Mouse (Mus musculus) heart, embryonic 15.5 days (tissue): ENCODE data around the gene Mfap1b. TPM values are rescaled to one million over a fixed set of nuclear protein-coding genes. Genes with fewer than 3 reads are reported as not detected.
A peak's percentile ranks its signal among the peaks of the same experiment; 100 is the strongest.
"Not testable (repeated sequence)": the region's sequence is repeated elsewhere in the genome, so short reads cannot be mapped to it uniquely, and the experiment has no call there.

Source experiments
- ATAC-seq: fragments of 200-750 bp; cut with Nextera tagmentation; replicated peaks from 2 replicates; pipeline ENCODE4 v1.8.0; 2017; ENCODE audit warnings: low read depth, moderate TSS enrichment; ENCODE audit not compliant: insufficient number of reproducible peaks, insufficient read depth, low FRiP score
- H3K27ac ChIP-seq: fragments of 300-500 bp; sonication (generic); 2 replicates; pipeline ENCODE4 v1.5.1; 2015; ENCODE audit warnings: mild to moderate bottlenecking, inconsistent platforms
- H3K27me3 ChIP-seq: fragments of 300-500 bp; sonication (generic); 2 replicates; pipeline ENCODE4 v1.6.1; 2015; ENCODE audit warnings: inconsistent platforms
- H3K36me3 ChIP-seq: fragments of 300-500 bp; sonication (generic); 2 replicates; pipeline ENCODE4 v1.6.1; 2015; ENCODE audit warnings: mild to moderate bottlenecking, inconsistent platforms
- H3K4me1 ChIP-seq: fragments of 300-500 bp; sonication (generic); replicated peaks from 2 replicates; pipeline ENCODE4 v1.6.1; 2015; ENCODE audit warnings: inconsistent platforms
- H3K4me2 ChIP-seq: fragments of 300-500 bp; sonication (generic); 2 replicates; pipeline ENCODE4 v1.6.1; 2015; ENCODE audit warnings: inconsistent platforms, mild to moderate bottlenecking, moderate library complexity
- H3K4me3 ChIP-seq: fragments of 300-500 bp; sonication (generic); 2 replicates; pipeline ENCODE4 v1.5.1; 2015; ENCODE audit warnings: mild to moderate bottlenecking, inconsistent platforms
- H3K9ac ChIP-seq: fragments of 300-500 bp; sonication (generic); 2 replicates; pipeline ENCODE4 v1.6.1; 2015; ENCODE audit warnings: mild to moderate bottlenecking, inconsistent platforms
- H3K9me3 ChIP-seq: fragments of 300-500 bp; sonication (generic); replicated peaks from 2 replicates; pipeline ENCODE4 v1.6.1; 2016; ENCODE audit warnings: inconsistent platforms
- WGBS: fragments of 180-500 bp; shearing (Covaris S2); methylation state at CpG from one replicate; pipeline ENCODE4 v1.1.7; 2015; ENCODE audit warnings: mixed read lengths; 5-methylcytosine and 5-hydroxymethylcytosine counted together
- polyA plus RNA-seq: library from polyadenylated mRNA; unstranded; fragments of >200 nt; fragmentation: Nextera tagmentation; extraction: Ambion mirVana; gene quantifications from 2 replicates; pipeline ENCODE4 v1.2.1, GENCODE M21; 2015

Gene Mfap1b
- polyA plus RNA-seq, 1 experiment from 2014 or later: 39.7 TPM

DNA sequence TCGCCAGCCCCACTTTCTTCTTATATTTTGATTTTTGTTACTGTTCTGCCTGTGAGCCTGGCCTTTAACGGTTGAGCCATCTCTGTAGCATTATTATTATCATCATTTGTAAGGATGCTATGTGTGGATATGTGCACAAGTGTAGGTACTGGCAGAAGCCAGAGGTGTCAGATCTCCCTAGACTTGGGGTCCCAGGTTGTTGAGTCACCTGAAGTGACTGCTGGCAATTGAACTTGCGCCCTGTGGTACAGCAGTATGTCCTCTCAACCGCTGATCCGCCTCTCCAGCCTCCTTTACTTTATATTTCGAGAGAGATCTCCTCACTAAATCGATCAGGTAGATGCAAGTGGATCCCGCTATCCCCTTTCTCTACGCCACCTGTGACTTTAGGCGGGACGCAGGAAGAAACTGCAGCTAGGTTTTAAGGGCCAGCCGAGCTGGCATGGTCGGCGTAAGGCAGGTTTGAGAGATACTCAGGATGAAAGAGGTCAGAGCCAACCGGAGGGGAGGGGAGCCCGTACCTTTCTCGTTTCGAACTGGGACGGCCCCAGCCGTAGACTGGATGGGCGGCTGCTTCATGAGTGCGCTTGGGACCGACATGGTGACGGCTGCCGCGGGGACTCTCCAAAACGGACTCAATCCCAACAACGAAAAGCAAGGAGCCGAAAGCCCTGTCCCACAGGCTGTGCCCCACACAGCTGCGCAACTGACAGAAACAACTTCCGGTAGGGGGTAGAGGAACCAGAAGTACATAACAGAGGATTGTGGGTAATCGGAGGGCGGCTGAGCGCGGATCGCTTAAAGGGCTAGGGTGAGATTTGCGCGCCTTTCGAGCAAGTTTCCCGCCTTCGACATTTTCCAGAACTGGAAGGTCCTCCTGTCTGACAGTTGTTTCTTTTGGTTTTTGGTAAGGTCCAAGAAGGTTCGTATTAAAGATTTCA is 32.3 kb upstream of the Mfap1b start, which contains the start of the genes Mfap1a and Wdr76:
Mfap1a (minus strand) TSS at position 724 of the 941 bp plus-strand sequence.
Wdr76 (plus strand) TSS at position 782 of the 941 bp plus-strand sequence.
- peak within 1 kb of the TSS; percentile 79 for H3K9ac ChIP-seq
- H3K9me3 ChIP-seq, H3K27me3 ChIP-seq: not testable (repeated sequence)
- peak within 1 kb of the TSS; percentile 71 for H3K4me3 ChIP-seq
- peak within 1 kb of the TSS; percentile 78 for H3K4me2 ChIP-seq
- 4% methylated on average over 42 of the region's 42 CpGs for WGBS
- ATAC-seq: peak; percentile 88
- peak within 1 kb of the TSS; percentile 79 for H3K27ac ChIP-seq
- H3K4me1 ChIP-seq: peaks cover 16% of the 10 kb centered on the region
- H3K36me3 ChIP-seq: peaks cover 11% of the 10 kb centered on the region

- H3K27ac ChIP-seq, H3K9me3 ChIP-seq, H3K4me2 ChIP-seq, H3K27me3 ChIP-seq, H3K4me1 ChIP-seq, H3K9ac ChIP-seq, ATAC-seq, H3K4me3 ChIP-seq, H3K36me3 ChIP-seq: not testable (repeated sequence)
- WGBS: 85% methylated on average over 2 of the region's 6 CpGs
These were observed 27.7 kb upstream of the Mfap1b start for GRCm38 (mm10) chr2:121501550-121501949.

GRCm38 (mm10) chr2:121484403-121484802 is 10.5 kb upstream of the Mfap1b start:
- not testable (repeated sequence) for H3K9ac ChIP-seq, H3K4me2 ChIP-seq, H3K36me3 ChIP-seq, ATAC-seq, H3K4me3 ChIP-seq, H3K27me3 ChIP-seq, H3K4me1 ChIP-seq, H3K27ac ChIP-seq, H3K9me3 ChIP-seq
- WGBS: 82% methylated on average over 2 of the region's 2 CpGs

- H3K4me2 ChIP-seq: no peak overlapping the region
- H3K27me3 ChIP-seq: no peaks in the 10 kb centered on the region
- no peak overlapping the region for H3K27ac ChIP-seq
- H3K4me3 ChIP-seq: no peak overlapping the region
- no peaks in the 10 kb centered on the region for H3K4me1 ChIP-seq
- H3K9me3 ChIP-seq: no peaks in the 10 kb centered on the region
- H3K36me3 ChIP-seq: no peaks in the 10 kb centered on the region
- 69% methylated on average over 8 of the region's 8 CpGs for WGBS
- no peak overlapping the region for H3K9ac ChIP-seq
- no peak for ATAC-seq
These were observed 9.7 kb upstream of the Mfap1b start for GRCm38 (mm10) chr2:121483576-121483975.

DNA sequence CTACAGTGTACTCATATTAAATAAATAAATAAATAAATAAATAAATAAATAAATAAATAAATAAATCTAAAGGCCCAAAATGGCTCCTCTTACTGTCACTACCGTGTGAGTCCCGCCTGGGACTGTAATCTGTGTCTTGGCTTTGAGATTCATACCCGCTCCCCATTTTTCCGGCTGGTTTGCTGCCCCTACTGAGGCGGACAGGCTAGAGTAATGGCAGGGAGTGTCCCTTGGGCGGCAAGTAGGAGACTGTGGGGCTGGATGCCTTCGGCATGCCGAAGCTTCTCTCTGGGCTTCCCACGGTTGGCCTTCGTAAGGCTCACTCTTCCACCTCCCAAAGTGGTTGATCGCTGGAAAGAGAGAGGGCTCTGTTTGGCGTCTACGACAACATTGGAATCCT is 7.0 kb upstream of the Mfap1b start:
- ATAC-seq, H3K27ac ChIP-seq, H3K4me3 ChIP-seq, H3K9me3 ChIP-seq, H3K9ac ChIP-seq, H3K36me3 ChIP-seq, H3K4me2 ChIP-seq, H3K27me3 ChIP-seq, H3K4me1 ChIP-seq: not testable (repeated sequence)
- WGBS: 82% methylated on average over 13 of the region's 13 CpGs

- Histone ChIP-seq H3K4me3 (no peak overlapping the region), H3K27ac (no peak overlapping the region), H3K9me3 (no peaks in the 10 kb centered on the region), H3K36me3 (no peaks in the 10 kb centered on the region), H3K27me3 (no peaks in the 10 kb centered on the region), H3K9ac (no peak overlapping the region), H3K4me1 (no peaks in the 10 kb centered on the region), H3K4me2 (no peak overlapping the region)
- 59% methylated on average over 3 of the region's 3 CpGs for WGBS
- no peak for ATAC-seq
These were observed 6.6 kb upstream of the Mfap1b start for GRCm38 (mm10) chr2:121480498-121480897.

- no peak for ATAC-seq
- Histone ChIP-seq H3K4me3 (no peak overlapping the region), H3K4me1 (peaks cover 3% of the 10 kb centered on the region), H3K9ac (no peak overlapping the region), H3K27ac (no peak overlapping the region), H3K9me3 (no peaks in the 10 kb centered on the region), H3K36me3 (no peaks in the 10 kb centered on the region), H3K4me2 (no peak overlapping the region), H3K27me3 (no peaks in the 10 kb centered on the region)
- WGBS: 79% methylated on average over 3 of the region's 3 CpGs
These were observed 3.8 kb upstream of the Mfap1b start for GRCm38 (mm10) chr2:121477491-121478266.

DNA sequence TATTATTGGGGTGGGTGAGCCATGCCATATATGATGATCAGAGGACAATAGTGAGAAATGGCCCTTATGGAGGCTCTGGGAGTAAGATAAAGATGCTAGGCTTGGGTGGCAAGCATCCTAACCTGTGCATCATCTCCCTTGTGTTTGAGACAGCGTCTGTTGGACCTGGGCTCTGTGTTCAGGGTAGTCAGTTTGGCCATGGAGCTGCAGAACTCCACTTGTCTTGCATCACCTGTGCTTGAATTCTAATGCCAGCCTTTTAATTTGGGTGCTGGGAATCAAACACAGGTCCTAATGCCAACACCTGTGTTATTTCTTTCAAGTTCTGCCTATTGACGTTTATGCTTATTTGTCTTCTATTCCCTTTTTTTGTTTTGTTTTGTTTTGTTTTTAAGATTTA is 1.4 kb upstream of the Mfap1b start:
- 94% methylated on average over 2 of the region's 2 CpGs for WGBS
- not testable (repeated sequence) for ATAC-seq, H3K27ac ChIP-seq, H3K4me1 ChIP-seq, H3K4me2 ChIP-seq, H3K36me3 ChIP-seq, H3K27me3 ChIP-seq, H3K9me3 ChIP-seq, H3K4me3 ChIP-seq, H3K9ac ChIP-seq

DNA sequence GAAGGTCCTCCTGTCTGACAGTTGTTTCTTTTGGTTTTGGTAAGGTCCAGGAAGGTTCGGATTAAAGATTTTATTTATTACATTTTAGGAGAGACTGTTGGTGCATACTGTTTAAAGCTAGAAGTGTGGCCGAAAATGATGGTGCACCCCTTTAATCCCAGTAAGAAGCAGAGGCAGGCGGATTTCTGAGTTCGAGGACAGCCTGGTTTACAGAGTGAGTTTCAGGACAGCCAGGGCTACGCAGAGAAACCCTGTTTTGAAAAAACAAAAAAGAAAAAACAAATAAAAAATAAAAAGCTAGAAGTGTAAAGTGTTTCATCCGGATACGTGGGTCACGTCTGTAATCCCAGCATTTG is 291 bp upstream of the Mfap1b start:
- peak overlapping the region; percentile 62 for H3K27ac ChIP-seq
- H3K4me3 ChIP-seq: peak overlapping the region; percentile 69
- ATAC-seq: no peak
- no peak overlapping the region for H3K9ac ChIP-seq
- H3K9me3 ChIP-seq: no peaks in the 10 kb centered on the region
- no peaks in the 10 kb centered on the region for H3K27me3 ChIP-seq
- 26% methylated on average over 8 of the region's 8 CpGs for WGBS
- H3K4me2 ChIP-seq: peak overlapping the region; percentile 75
- H3K36me3 ChIP-seq: no peaks in the 10 kb centered on the region
- H3K4me1 ChIP-seq: peaks cover 3% of the 10 kb centered on the region

- H3K4me3 ChIP-seq, H3K4me1 ChIP-seq, H3K9ac ChIP-seq, ATAC-seq, H3K9me3 ChIP-seq, H3K36me3 ChIP-seq, H3K27ac ChIP-seq, H3K27me3 ChIP-seq: not testable (repeated sequence)
- H3K4me2 ChIP-seq: peak overlapping the region; percentile 75
- 95% methylated on average over 3 of the region's 3 CpGs for WGBS
These were observed 1.1 kb downstream of the Mfap1b start for GRCm38 (mm10) chr2:121472783-121473182.

- 67% methylated on average over 3 of the region's 6 CpGs for WGBS
- not testable (repeated sequence) for H3K27ac ChIP-seq, H3K4me1 ChIP-seq, H3K4me2 ChIP-seq, H3K9ac ChIP-seq, H3K9me3 ChIP-seq, ATAC-seq, H3K36me3 ChIP-seq, H3K27me3 ChIP-seq, H3K4me3 ChIP-seq
These were observed 4.9 kb downstream of the Mfap1b start for GRCm38 (mm10) chr2:121468982-121469381.
